Mouse (Mus musculus) heart, adult 2 months (tissue): ENCODE results near the gene Atg16l1.

Source experiments
- CTCF ChIP-seq: fragments of 200-600 bp; IDR thresholded peaks from 2 replicates; pipeline ENCODE4 v1.8.1; 2022; ENCODE audit warnings: antibody characterized with exemption, mild to moderate bottlenecking, moderate library complexity
- EP300 ChIP-seq: fragments of 200-500 bp; IDR thresholded peaks from 2 replicates; pipeline ENCODE4 v1.6.1; 2011; ENCODE audit warnings: low read depth, low read length, control low read depth; ENCODE audit not compliant: insufficient read depth

GRCm38 (mm10) chr1:87749360-87749973 lies 6.2 kb upstream of the Atg16l1 start:
- TF ChIP-seq EP300 (no peak), CTCF (no peak)
